Mouse (Mus musculus): ENCODE data around the gene Fxyd5. TPM values are rescaled to one million over a fixed set of nuclear protein-coding genes. Genes with fewer than 3 reads are reported as not detected.

Fxyd5 gene
- total RNA-seq, 2 experiments from 2014 or later, result 35.5 to 36.7 TPM

DNA sequence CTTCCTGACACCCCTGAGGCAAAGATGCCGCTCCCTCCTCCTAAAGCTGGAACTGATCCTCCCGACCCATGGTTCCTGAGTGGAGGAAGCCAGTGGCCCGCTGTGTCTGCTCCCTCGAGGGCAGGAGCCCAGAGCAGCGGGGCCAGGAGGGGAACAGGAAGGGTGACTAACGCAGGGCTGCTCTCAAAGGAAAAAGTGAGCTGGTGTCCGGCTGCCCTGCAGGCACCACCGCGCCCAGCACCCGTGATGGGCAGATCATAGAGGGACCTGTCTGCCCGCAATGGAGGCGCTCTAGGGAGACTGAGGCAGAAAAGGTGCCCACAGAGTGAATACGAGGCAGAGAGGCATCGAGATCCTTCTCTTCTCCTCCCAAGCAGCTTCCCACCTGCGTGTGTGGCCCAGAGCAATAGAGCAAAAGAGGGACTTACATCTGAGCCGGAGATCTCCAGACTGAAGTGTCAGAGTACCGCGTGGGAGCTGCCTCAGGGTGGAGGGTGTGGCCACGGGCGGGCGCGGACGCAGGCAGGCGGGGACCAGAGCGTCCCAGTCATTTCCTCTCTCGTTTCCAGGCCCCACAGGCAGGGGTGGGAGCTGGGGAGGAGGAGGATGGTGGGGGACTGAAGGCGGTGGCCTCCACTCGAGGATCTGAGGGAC lies 492 bp downstream of the Fxyd5 start:
- DNase-seq (ENCODE audit: low spot score in 2 of 2), result peak in 1 of 2 experiments; percentile 30

- DNase-seq (ENCODE audit: low spot score in 2 of 2), result no peak
Measured at GRCm38 (mm10) chr7:31041023-31041407, 1.3 kb downstream of the Fxyd5 start.

- DNase-seq (ENCODE audit: low spot score in 2 of 2), result no peak
Measured at GRCm38 (mm10) chr7:31040281-31041022, 1.8 kb downstream of the Fxyd5 start.

- no peak for DNase-seq (ENCODE audit: low spot score in 2 of 2)
Measured at GRCm38 (mm10) chr7:31039011-31039410, 3.3 kb downstream of the Fxyd5 start.

DNA sequence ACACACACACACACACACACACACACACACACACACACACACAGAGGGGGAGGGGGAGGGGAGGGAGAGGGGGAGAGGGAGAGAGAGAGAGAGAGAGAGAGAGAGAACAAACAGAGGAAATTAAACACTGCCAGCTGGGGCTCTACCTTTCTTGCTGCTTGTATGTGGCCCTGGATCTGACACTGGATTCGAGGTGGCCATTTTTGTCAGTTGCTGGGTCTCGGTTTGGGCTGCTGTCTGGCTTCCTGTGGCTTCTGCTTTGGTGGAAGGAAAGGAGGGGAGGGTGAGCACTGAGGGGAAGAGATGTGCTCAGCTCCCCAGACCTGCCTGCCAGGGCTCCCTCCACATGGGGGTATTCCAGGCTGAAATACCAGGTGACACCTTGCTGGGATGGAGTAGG lies 4.6 kb downstream of the Fxyd5 start:
- DNase-seq (ENCODE audit: low spot score in 2 of 2), result no peak

DNA sequence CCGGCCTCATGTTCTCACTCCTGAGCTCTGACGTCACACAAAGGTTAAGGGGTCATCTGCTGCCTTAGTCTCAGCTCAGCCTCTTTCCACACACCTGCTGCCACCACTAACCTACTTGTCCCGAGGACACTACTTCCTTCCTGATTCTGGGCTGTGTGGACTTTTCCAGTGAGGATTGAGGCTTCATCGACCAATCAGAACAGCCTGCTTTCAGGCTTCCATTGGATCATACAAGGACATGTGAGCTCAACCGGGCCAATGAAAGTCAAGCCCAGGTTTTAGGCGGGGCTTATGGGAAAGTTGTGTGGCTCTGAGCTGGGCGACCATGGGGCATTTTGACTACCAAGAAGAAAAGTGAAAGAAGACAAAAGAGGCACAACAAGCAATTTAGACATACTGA lies 5.4 kb downstream of the Fxyd5 start:
- DNase-seq (ENCODE audit: low spot score in 2 of 2), result no peak

DNA sequence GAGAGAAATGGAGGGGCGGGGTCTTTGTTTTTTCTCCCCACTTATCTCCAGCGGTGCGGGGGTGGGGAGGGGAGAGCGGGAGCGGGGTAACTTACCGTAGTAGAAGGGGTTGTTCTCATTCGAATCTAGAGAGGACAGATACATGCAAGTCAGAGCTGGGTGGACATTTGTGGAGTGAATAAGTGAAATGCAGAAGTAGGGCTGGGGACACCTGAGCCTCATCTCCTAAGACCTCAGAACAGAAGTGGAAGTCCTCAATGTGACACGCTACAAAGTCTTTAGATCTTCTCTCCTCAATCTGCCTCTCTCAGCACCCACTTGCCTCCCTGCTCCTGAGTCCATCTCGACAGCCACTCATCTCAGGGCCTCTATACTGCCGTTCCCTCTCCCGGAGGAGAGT lies 7.0 kb downstream of the Fxyd5 start:
- no peak for DNase-seq (ENCODE audit: low spot score in 2 of 2)

GRCm38 (mm10) chr7:31034789-31035188 lies 7.5 kb downstream of the Fxyd5 start:
- no peak for DNase-seq (ENCODE audit: low spot score in 2 of 2)

DNA sequence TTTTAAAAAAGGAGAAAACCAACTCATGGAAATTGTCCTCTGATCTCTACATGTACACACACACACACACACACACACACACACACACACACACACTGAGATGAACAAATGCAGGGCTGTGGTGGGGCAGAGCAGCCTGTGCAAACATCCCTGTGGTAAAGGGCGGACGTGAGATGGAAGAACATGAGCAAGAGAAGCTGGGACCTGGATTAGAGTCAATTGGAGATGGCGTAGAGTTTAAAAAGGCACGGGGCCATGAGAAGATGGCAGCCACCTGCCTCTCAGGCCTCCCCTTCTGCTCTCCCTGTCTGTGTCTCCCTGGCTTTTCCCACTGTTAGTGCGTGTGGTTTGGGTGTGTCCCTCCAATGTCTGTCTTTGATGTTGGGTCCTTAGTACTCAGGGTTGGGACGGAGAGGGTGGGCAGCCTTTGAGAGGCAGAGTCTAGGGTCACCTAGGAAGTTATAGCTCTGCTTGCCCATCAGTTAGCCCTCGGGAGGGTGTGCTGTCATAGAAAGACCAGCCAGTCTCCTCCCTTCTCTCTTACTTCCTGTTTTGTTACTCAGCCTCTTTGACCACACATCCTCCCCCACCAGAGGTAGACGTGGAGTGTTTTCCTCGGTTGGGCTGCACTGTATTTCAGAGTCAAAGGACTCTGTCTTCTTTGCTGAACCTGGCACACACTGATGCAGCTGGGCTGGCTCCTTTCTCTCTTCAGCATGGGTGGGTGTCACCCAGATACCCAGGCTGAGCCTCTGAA lies 8.7 kb downstream of the Fxyd5 start:
- no peak for DNase-seq (ENCODE audit: low spot score in 2 of 2)

- no peak for DNase-seq (ENCODE audit: low spot score in 2 of 2)
Measured at GRCm38 (mm10) chr7:31031731-31032130, 10.6 kb downstream of the Fxyd5 start.

DNA sequence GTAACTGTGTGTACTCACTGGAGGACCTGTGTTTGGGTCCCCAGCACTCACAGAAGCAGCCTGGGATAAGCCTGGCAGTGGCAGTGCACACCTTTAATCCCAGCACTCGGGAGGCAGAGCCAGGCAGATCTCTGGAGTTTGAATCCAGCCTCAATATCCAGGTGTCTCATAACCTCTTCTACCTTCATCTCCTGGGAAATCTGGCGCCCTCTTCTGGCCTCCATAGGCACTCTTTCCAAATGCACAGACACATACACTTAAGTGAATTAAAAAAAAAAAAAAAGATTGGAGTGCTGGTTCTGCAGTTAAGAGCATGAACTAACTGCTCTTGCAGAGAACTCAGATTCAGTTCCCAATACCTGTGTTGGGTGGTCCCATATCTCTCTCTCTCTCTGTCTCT lies 11.6 kb downstream of the Fxyd5 start:
- no peak for DNase-seq (ENCODE audit: low spot score in 2 of 2)

GRCm38 (mm10) chr7:31028609-31029008 lies 13.7 kb downstream of the Fxyd5 start:
- no peak for DNase-seq (ENCODE audit: low spot score in 2 of 2)

DNA sequence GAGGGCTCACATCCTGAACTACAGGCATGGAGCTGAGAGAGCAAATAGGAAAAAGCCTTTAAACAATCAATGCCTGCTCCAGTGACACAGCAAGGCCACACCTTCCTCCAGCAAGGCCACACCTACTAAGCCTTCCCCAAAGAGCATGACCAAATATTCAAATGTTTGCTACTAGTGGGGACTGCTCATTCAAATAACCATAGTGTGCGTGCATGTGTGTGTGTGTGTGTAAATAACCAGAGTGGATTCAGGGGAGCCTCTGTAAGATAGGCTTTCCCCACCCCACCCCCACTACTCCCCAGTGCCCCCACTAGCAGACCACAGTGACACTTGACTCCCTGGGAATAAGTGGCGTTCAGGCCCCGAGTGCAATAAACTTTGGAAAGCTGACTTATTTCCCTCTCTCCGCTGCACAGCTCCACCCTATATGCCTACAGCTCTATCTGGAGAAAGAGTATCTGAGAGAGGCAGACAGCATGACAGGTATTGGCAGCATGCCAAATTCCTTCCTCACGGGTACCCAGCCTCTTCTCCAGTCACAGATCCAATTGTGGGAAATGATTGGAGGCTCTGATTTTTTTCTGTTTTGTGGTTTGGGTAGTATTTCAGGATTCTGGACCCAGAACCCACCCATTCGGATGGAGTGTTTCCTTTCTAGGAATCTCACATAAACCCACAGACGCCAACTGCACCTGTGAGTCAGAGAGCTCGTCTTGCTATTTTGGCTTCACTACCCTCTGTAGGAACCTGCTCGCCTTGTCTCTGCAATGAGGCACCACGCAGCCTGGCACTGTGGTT lies 25.0 kb downstream of the Fxyd5 start:
- peak; percentile 78 to 83 for DNase-seq (ENCODE audit: low spot score in 2 of 2)

DNA sequence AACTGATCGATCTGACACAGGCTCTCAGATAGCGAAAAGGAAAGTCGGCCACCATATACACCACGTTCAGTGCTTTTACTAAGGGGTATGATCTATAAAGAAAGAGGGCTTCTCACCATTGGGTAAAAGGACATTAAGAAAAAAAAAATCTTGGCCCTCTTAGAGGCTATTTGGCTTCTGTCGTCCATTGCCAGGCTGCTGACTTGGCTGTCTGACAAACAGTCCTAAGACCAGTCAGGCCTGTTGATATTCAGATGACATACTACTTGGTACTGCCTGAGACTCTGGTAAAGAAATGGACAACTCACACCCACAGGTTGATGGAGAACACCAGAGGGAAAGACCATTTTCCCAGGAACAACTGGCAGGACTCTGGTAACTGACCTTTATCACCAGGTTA lies 29.3 kb downstream of the Fxyd5 start:
- DNase-seq (ENCODE audit: low spot score in 2 of 2), result no peak

GRCm38 (mm10) chr7:31008889-31009288 lies 33.4 kb downstream of the Fxyd5 start:
- DNase-seq (ENCODE audit: low spot score in 2 of 2), result no peak

DNA sequence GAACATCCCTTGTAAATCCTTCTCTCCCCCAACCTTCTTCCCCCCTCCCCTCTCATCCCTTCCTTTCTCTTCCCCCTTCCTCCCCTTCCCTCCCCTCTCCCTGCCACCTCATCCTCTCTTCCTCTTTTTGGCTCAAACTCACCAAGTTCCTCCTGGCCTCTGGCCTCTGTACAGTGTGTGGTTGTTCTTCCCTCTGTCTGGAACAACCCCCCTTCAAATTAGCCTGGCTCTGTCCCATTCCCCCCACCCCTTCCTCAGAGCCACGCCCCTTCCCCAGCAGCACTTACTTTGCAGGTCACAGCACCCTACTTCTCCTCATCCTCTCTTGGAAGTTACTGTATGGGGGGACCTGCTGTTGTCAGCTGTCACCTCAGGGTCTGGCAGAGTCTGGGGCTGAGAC lies 34.1 kb downstream of the Fxyd5 start:
- DNase-seq (ENCODE audit: low spot score in 2 of 2), result no peak

GRCm38 (mm10) chr7:31007775-31008174 lies 34.5 kb downstream of the Fxyd5 start:
- DNase-seq (ENCODE audit: low spot score in 2 of 2), result no peak

- DNase-seq (ENCODE audit: low spot score in 2 of 2), result no peak
Measured at GRCm38 (mm10) chr7:31002650-31003049, 39.6 kb downstream of the Fxyd5 start.

- DNase-seq (ENCODE audit: low spot score in 2 of 2), result peak in 1 of 2 experiments; percentile 6
Measured at GRCm38 (mm10) chr7:31000505-31001020, 41.7 kb downstream of the Fxyd5 start.

GRCm38 (mm10) chr7:30996491-30996890 lies 45.8 kb downstream of the Fxyd5 start:
- no peak for DNase-seq (ENCODE audit: low spot score in 2 of 2)

- DNase-seq (ENCODE audit: low spot score in 2 of 2), result no peak
Measured at GRCm38 (mm10) chr7:30993986-30994385, 48.3 kb downstream of the Fxyd5 start.
